Mouse (Mus musculus): ENCODE data around the gene Grin2a.

Gene Grin2a

GRCm38 (mm10) chr16:9751045-9751569 is 244.3 kb downstream of the Grin2a start:
- no peak for DNase-seq

GRCm38 (mm10) chr16:9749661-9750060 is 245.7 kb downstream of the Grin2a start:
- no peak for DNase-seq

- no peak for DNase-seq
Measured at GRCm38 (mm10) chr16:9742443-9742842, 252.9 kb downstream of the Grin2a start.

GRCm38 (mm10) chr16:9738679-9739078 is 256.7 kb downstream of the Grin2a start:
- no peak for DNase-seq

- DNase-seq: no peak
Measured at GRCm38 (mm10) chr16:9737131-9737530, 258.2 kb downstream of the Grin2a start.

GRCm38 (mm10) chr16:9735365-9736080 is 259.8 kb downstream of the Grin2a start:
- DNase-seq: no peak

GRCm38 (mm10) chr16:9727603-9728002 is 267.8 kb downstream of the Grin2a start:
- no peak for DNase-seq

- DNase-seq: no peak
Measured at GRCm38 (mm10) chr16:9725578-9726113, 269.7 kb downstream of the Grin2a start.

- no peak for DNase-seq
Measured at GRCm38 (mm10) chr16:9711398-9711797, 284.0 kb downstream of the Grin2a start.

- DNase-seq: no peak
Measured at GRCm38 (mm10) chr16:9709921-9710320, 285.4 kb downstream of the Grin2a start.

GRCm38 (mm10) chr16:9697141-9697540 is 298.2 kb downstream of the Grin2a start:
- DNase-seq: no peak

- no peak for DNase-seq
Measured at GRCm38 (mm10) chr16:9694081-9694480, 301.3 kb downstream of the Grin2a start.

GRCm38 (mm10) chr16:9688523-9689140 is 306.7 kb downstream of the Grin2a start:
- DNase-seq: no peak

GRCm38 (mm10) chr16:9680572-9680971 is 314.8 kb downstream of the Grin2a start:
- DNase-seq: no peak

- no peak for DNase-seq
Measured at GRCm38 (mm10) chr16:9679994-9680393, 315.4 kb downstream of the Grin2a start.

- no peak for DNase-seq
Measured at GRCm38 (mm10) chr16:9678750-9679149, 316.6 kb downstream of the Grin2a start.

- no peak for DNase-seq
Measured at GRCm38 (mm10) chr16:9672390-9672789, 323.0 kb downstream of the Grin2a start.

- no peak for DNase-seq
Measured at GRCm38 (mm10) chr16:9671222-9671621, 324.1 kb downstream of the Grin2a start.

- DNase-seq: no peak
Measured at GRCm38 (mm10) chr16:9670750-9671161, 324.6 kb downstream of the Grin2a start.

GRCm38 (mm10) chr16:9665896-9666295 is 329.5 kb downstream of the Grin2a start:
- DNase-seq: no peak

GRCm38 (mm10) chr16:9664060-9664459 is 331.3 kb downstream of the Grin2a start:
- DNase-seq: no peak

GRCm38 (mm10) chr16:9663508-9663907 is 331.9 kb downstream of the Grin2a start:
- DNase-seq: no peak

GRCm38 (mm10) chr16:9625652-9626444 is 369.5 kb downstream of the Grin2a start:
- DNase-seq: no peak
